Mouse (Mus musculus) gastrocnemius, adult 18-20 months (tissue): Measurements from ENCODE around the gene 1110004F10Rik. TPM values are rescaled to one million over a fixed set of nuclear protein-coding genes. Genes with fewer than 3 reads are reported as not detected.
A peak's percentile ranks its signal among the peaks of the same experiment; 100 is the strongest.

Experiments used
- DNase-seq: peaks from one replicate; pipeline ENCODE4 v3.0.0; 2021; ENCODE audit warnings: low spot score
- total RNA-seq, 2 experiments: library from RNA; stranded (reverse); gene quantifications; 2 replicates each; pipeline ENCODE4 v1.2.3; 2021

Gene 1110004F10Rik
- total RNA-seq, 2 experiments from 2014 or later, result 44.7 to 46.5 TPM

DNA sequence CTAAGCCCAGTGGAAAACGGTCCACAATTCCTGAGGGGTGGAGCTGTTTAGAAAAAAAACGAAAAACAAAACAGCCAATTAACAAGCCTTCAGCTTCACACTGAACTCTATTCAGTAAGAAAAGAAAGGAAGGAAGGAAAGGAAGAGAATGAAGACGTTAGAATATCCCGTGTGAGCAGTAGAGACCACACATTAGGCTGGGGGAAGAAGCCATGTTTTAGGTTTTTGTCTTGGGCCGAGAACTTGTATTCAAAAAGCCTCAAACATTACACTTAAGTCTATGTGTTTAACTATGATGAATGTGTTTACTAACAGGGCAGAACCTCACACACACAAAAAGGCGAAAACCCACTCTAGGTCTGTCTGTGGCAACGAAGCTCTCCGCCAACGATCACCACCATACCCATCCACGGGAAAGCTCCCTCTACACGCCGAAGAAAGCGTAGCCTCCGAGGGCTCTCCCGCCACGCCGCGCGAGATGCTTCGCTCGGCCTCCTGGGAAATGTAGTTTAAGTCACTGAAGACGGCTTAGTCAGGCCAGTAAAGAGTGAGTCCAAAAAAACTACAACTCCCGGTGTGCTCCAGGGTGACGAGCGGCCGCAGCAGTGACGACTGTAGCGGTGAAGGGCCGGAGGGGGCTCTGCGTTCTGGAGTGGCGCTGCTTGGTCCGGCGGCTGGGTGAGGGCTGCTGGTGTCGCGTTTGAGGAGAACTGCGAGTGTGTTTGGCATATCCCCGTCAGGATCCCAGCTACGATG is 53.7 kb downstream of the 1110004F10Rik start:
- DNase-seq, result peak; percentile 98

- no peak for DNase-seq
These were observed 54.3 kb downstream of the 1110004F10Rik start for GRCm38 (mm10) chr7:116093466-116093850.

- no peak for DNase-seq
These were observed 60.8 kb downstream of the 1110004F10Rik start for GRCm38 (mm10) chr7:116099952-116100528.

- no peak for DNase-seq
These were observed 63.9 kb downstream of the 1110004F10Rik start for GRCm38 (mm10) chr7:116103091-116103490.

GRCm38 (mm10) chr7:116110661-116111060 is 71.5 kb downstream of the 1110004F10Rik start:
- DNase-seq, result no peak

- no peak for DNase-seq
These were observed 72.3 kb downstream of the 1110004F10Rik start for GRCm38 (mm10) chr7:116111546-116111945.

DNA sequence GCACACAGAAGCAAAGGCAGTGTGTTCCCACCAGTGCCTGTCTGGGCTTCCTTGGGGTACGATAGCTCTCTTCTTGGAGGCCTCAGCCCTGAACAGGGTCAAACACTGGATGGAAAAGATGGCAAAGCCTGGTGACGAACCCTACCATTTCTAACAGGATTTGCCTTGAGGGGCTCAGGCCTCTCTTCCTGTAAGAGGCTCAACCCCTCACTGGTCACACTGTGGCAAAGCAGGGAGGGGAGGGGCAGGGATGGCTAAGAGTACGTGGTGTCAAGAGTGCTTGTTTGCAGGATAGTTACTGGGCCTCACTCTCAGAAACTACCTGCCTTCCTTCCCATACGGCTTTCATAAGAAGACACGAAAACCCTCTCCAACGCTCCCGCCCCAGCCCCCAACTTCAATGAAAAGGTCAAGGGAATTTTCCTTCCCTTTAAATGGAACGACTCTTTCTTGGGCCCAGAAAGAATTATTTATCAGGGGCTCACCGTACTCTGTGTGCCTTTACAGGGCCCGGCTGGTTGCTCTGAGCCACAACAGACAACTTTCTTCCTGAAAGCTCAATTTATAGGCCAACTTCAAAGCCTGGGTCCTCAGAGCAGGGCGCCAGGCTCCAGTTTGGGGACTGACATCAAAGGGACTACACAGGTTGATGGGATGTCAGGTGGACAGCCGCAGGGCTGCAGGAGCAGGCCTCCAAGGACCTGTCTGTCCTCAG is 76.2 kb downstream of the 1110004F10Rik start:
- no peak for DNase-seq

DNA sequence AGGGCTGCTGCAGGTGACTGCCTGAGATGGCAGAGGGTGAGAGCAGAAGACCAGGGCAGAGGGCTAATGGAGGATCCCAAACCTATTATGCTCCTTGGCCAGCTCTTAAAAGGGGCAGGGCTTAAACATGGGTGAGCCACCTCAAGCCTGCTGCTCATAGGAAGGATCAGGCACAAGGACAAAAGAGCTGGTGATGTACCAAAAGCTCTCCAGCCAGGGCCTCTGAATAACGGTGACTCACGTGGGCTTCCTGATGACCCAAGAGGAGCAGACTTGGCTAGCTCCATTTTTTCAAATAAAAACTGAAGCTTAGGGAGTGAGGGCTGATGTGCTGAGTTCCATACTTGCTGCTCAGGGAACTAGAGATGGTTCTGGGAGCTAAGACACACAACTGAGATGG is 76.8 kb downstream of the 1110004F10Rik start:
- DNase-seq, result no peak

DNA sequence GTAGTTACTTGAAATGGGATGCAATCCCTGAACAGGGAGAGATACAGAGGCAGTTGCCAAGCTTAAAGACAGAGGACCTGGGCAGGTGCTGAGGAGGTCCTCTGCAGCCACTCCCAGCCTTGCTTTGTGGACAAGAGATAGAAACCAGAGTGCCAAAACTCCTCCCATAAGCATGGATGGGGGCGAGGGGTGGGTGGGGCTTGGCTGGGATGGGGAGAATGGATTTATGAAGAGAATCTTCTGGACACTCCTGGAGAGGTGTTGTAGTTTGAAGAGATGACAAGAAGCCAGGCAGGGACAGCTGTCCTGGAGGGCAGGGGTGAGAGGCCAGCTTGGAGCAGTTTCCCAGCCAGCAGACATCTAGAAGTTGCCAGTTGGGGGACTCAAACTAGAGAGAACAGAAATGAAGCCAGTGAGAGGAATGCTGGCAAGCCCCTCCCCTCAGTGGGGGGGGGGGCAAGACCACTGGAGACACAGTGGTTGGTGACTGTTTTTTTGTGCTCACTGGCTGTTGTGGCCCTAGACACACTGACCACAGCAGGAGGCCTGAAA is 80.2 kb downstream of the 1110004F10Rik start:
- DNase-seq, result no peak

DNA sequence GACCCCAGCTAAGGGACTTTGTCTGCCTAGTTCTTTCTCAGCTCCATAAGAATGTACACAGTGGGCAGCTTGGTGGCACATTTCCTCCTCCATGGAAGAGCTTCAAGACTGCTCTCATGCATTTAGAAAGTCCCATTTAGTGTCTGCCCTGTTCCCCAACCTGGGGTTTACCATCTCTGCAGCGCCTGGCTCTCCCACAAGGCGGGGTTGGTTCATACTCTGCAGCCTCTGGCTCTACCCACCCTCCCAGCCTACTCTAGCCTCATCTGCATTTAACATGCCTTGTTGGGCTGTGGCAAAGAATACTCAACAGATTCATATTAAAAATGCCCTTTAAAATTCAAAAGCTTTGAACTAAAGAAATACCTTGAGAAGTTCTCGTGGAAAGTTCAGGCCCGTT is 81.5 kb downstream of the 1110004F10Rik start:
- DNase-seq, result no peak

- DNase-seq, result no peak
These were observed 82.0 kb downstream of the 1110004F10Rik start for GRCm38 (mm10) chr7:116121202-116121601.

- DNase-seq, result no peak
These were observed 83.9 kb downstream of the 1110004F10Rik start for GRCm38 (mm10) chr7:116122981-116123596.

GRCm38 (mm10) chr7:116123597-116123985 is 84.4 kb downstream of the 1110004F10Rik start:
- DNase-seq, result no peak

- no peak for DNase-seq
These were observed 84.9 kb downstream of the 1110004F10Rik start for GRCm38 (mm10) chr7:116124057-116124456.

GRCm38 (mm10) chr7:116125671-116126070 is 86.5 kb downstream of the 1110004F10Rik start:
- DNase-seq, result no peak

- no peak for DNase-seq
These were observed 87.9 kb downstream of the 1110004F10Rik start for GRCm38 (mm10) chr7:116127052-116127451.

- no peak for DNase-seq
These were observed 89.1 kb downstream of the 1110004F10Rik start for GRCm38 (mm10) chr7:116128286-116128685.

DNA sequence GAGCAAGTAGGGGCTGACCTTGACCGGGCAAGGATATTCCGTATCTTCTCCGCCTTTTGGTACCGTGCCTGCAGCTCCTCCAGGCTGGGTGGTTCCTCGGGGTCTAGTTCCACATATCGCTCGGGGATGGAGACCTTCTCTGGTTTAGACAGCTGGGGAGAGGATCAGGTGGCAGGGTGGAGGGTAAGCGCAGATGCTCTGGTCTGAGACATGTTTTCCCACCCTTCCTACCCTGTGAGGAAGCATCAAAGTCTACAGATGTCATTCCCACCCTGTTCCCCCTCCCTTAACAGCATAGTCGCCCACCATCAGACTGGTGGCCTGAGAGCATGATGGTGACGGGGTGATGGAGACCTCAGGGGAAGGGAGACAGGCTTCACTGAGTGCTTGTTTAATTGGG is 90.2 kb downstream of the 1110004F10Rik start:
- DNase-seq, result no peak

DNA sequence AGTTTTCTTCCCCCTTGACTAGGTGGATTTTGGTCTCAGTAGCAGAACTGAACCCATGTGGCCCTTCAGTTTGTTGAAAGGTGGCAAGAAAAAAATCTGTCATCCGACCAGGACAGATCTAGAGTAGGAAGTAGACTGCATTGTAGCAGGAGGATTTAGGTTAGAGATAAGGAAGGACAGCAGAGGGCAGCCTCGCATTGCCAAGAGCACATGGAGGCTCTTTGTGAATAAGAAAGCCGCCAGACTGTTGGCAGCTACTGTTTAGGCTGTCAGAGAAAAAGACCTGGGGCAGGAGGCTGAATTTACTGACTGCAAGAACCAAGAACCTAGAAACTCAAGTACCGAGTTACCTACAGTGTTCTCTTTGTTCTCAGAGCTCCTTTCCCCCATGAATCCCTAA is 92.2 kb downstream of the 1110004F10Rik start:
- no peak for DNase-seq

GRCm38 (mm10) chr7:116132078-116132477 is 92.9 kb downstream of the 1110004F10Rik start:
- DNase-seq, result peak; percentile 81

DNA sequence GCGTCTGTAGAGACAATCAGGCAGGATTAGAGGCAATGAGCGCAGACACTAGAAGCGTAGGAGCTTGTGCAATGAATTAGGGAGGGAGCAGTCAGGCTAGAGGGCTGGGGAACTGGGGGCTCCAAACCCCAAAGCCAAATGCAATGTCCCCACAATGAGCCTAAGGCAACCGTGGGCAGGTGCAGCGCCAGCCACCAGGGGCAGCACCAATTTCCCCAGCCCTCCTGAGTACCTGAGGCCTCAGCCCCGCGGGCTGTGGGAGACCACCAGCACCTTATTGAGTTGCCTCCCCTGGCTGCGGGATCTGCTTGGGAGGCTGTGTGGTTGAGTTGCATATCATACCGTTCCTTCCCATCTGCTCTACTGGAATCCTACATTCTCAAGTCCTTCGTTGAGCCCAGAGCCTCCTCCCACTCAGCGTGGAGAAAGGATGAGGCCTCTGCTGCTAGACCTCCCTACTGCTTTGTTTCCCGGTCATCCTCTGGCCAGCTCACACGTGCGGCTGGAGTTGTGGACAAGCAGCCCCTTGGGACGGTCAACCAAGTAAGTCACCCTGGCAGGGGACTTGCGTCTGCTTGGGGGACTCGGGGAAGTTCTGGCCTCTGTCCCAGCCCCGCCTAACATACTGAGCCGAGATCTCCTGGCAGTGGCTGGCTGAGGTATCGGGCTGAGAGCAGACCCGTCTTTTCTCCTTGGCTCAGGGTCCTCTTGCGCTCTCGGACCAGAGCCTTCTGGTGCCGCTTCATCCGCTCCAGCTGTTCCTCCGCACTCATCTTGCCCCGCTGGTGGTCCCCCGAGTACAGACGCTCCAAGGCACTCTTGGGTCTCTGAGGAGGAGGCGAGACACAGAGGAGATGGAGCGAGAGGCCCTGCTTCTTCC is 95.5 kb downstream of the 1110004F10Rik start:
- no peak for DNase-seq
